Mouse (Mus musculus): ENCODE measurements at regions not wholly inside any gene's neighbourhood (a gene's known extent, or its start where the extent isn't known, plus 50 kb on each side); places are given as distances from the start of the nearest gene placed in this dataset.

DNA sequence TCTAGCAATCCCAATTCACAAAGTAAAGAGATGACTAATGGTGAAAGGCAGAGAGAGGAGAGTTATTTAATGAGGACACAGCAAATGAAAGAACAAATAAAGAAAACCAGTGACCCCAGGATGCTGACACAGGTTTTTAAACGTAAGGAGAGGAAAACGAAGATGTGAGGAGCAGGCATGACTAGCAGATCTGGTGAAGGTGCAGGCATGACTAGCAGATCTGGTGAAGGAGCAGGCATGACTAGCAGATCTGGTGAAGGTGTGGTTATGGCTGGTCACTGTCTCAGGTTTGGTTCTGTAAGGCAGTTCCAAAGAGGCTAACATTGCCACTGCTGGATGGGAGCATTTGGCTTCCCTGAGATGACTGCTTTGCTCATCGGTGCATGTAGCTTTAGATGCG, 57.0 kb downstream of the Mbl2 start:
- no peak overlapping the region for H3K9ac ChIP-seq (replicated peaks; ENCODE audit: low read length)
- no peaks in the 10 kb centered on the region for H3K27me3 ChIP-seq (ENCODE audit: insufficient read depth, low read length)
- ATAC-seq (no peak), DNase-seq (ENCODE audit: low spot score) (no peak)
- no peaks in the 10 kb centered on the region for H3K36me3 ChIP-seq (ENCODE audit: insufficient read depth, low read length)
- no peak overlapping the region for H3K4me2 ChIP-seq (ENCODE audit: low read depth, low read length)
- H3K9me3 ChIP-seq (ENCODE audit: low read length): no peaks in the 10 kb centered on the region
- H3K4me3 ChIP-seq (ENCODE audit: low read length): no peak overlapping the region
- 74% methylated on average over 4 of the region's 4 CpGs for WGBS
- no peak for TF ChIP-seq CTCF (IDR thresholded peaks at IDR 0.05; ENCODE audit: low read depth)
- H3K27ac ChIP-seq: no peak overlapping the region
- no peaks in the 10 kb centered on the region for H3K4me1 ChIP-seq (ENCODE audit: insufficient read depth, low read length)

GRCm38 (mm10) chr19:30295263-30295704, 62.5 kb downstream of the Mbl2 start:
- TF ChIP-seq CTCF (IDR thresholded peaks at IDR 0.05; ENCODE audit: low read depth): peak; percentile 73
- Histone ChIP-seq H3K36me3 (ENCODE audit: insufficient read depth, low read length) (no peaks in the 10 kb centered on the region), H3K4me3 (ENCODE audit: low read length) (peak overlapping the region; percentile 8; the same call in 1 of the 2 replicates), H3K27ac (no peak overlapping the region), H3K4me1 (ENCODE audit: insufficient read depth, low read length) (no peaks in the 10 kb centered on the region), H3K9ac (replicated peaks; ENCODE audit: low read length) (peak overlapping the region; percentile 21; the same call in 1 of the 2 replicates), H3K9me3 (ENCODE audit: low read length) (no peaks in the 10 kb centered on the region), H3K27me3 (ENCODE audit: insufficient read depth, low read length) (no peaks in the 10 kb centered on the region), H3K4me2 (ENCODE audit: low read depth, low read length) (peak overlapping the region; percentile 42)
- no peak for ATAC-seq
- peak; percentile 79 for DNase-seq (ENCODE audit: low spot score)
- 31% methylated on average over 15 of the region's 15 CpGs for WGBS

- Histone ChIP-seq H3K27ac (no peak overlapping the region), H3K4me1 (ENCODE audit: insufficient read depth, low read length) (no peaks in the 10 kb centered on the region), H3K9ac (replicated peaks; ENCODE audit: low read length) (no peak overlapping the region), H3K36me3 (ENCODE audit: insufficient read depth, low read length) (no peaks in the 10 kb centered on the region), H3K4me3 (ENCODE audit: low read length) (no peak overlapping the region), H3K4me2 (ENCODE audit: low read depth, low read length) (no peak overlapping the region), H3K27me3 (ENCODE audit: insufficient read depth, low read length) (no peaks in the 10 kb centered on the region), H3K9me3 (ENCODE audit: low read length) (no peaks in the 10 kb centered on the region)
- no peak for DNase-seq (ENCODE audit: low spot score)
- no peak for ATAC-seq
- TF ChIP-seq CTCF (IDR thresholded peaks at IDR 0.05; ENCODE audit: low read depth): no peak
- WGBS: 71% methylated on average over 3 of the region's 3 CpGs
Measured at GRCm38 (mm10) chr19:30296024-30296423, 63.3 kb downstream of the Mbl2 start.

GRCm38 (mm10) chr19:30299536-30299935, 66.8 kb downstream of the Mbl2 start:
- no peak for ATAC-seq
- no peaks in the 10 kb centered on the region for H3K27me3 ChIP-seq (ENCODE audit: insufficient read depth, low read length)
- H3K9ac ChIP-seq (replicated peaks; ENCODE audit: low read length): no peak overlapping the region
- H3K4me3 ChIP-seq (ENCODE audit: low read length): no peak overlapping the region
- no peak for DNase-seq (ENCODE audit: low spot score)
- H3K4me1 ChIP-seq (ENCODE audit: insufficient read depth, low read length): no peaks in the 10 kb centered on the region
- H3K4me2 ChIP-seq (ENCODE audit: low read depth, low read length): no peak overlapping the region
- H3K27ac ChIP-seq: no peak overlapping the region
- no peak for TF ChIP-seq CTCF (IDR thresholded peaks at IDR 0.05; ENCODE audit: low read depth)
- H3K36me3 ChIP-seq (ENCODE audit: insufficient read depth, low read length): no peaks in the 10 kb centered on the region
- WGBS: 82% methylated on average over 3 of the region's 3 CpGs
- H3K9me3 ChIP-seq (ENCODE audit: low read length): no peaks in the 10 kb centered on the region

DNA sequence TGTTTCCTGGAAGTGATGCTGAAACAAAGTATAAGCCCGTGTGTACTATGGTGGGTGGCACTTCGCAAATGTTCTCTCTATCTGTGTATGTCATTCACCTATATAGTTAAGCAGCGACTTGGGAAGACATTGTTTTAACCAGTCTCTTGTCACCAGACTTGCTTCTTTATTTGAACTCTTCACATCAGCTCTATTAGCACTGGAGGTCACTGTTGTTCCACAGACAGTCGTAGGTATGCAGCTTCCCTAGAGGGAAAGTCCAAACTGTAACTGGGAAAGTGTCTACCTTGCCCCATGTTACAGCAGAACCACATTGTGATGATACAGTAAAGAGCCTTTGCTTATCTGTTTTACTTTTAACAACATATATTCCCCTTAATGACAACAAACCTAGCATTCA, 69.5 kb downstream of the Mbl2 start:
- ATAC-seq (no peak), DNase-seq (ENCODE audit: low spot score) (peak; percentile 23)
- no peak overlapping the region for H3K4me2 ChIP-seq (ENCODE audit: low read depth, low read length)
- TF ChIP-seq CTCF (IDR thresholded peaks at IDR 0.05; ENCODE audit: low read depth): peak; percentile 38
- no peaks in the 10 kb centered on the region for H3K36me3 ChIP-seq (ENCODE audit: insufficient read depth, low read length)
- no peaks in the 10 kb centered on the region for H3K9me3 ChIP-seq (ENCODE audit: low read length)
- H3K27ac ChIP-seq: no peak overlapping the region
- H3K4me1 ChIP-seq (ENCODE audit: insufficient read depth, low read length): no peaks in the 10 kb centered on the region
- H3K4me3 ChIP-seq (ENCODE audit: low read length): no peak overlapping the region
- no peak overlapping the region for H3K9ac ChIP-seq (replicated peaks; ENCODE audit: low read length)
- 76% methylated on average over 4 of the region's 4 CpGs for WGBS
- H3K27me3 ChIP-seq (ENCODE audit: insufficient read depth, low read length): no peaks in the 10 kb centered on the region

- peak; percentile 42 for DNase-seq (ENCODE audit: low spot score)
- Histone ChIP-seq H3K9ac (replicated peaks; ENCODE audit: low read length) (no peak overlapping the region), H3K27ac (no peak overlapping the region), H3K27me3 (ENCODE audit: insufficient read depth, low read length) (no peaks in the 10 kb centered on the region), H3K4me3 (ENCODE audit: low read length) (no peak overlapping the region), H3K4me2 (ENCODE audit: low read depth, low read length) (no peak overlapping the region), H3K4me1 (ENCODE audit: insufficient read depth, low read length) (no peaks in the 10 kb centered on the region), H3K36me3 (ENCODE audit: insufficient read depth, low read length) (no peaks in the 10 kb centered on the region), H3K9me3 (ENCODE audit: low read length) (no peaks in the 10 kb centered on the region)
- TF ChIP-seq CTCF (IDR thresholded peaks at IDR 0.05; ENCODE audit: low read depth): peak; percentile 18; the same call in 1 of the 2 replicates
- peak; percentile 43; the same call in 1 of the 2 replicates for ATAC-seq
- WGBS: 53% methylated on average over 2 of the region's 2 CpGs
Measured at GRCm38 (mm10) chr19:30306379-30306778, 73.6 kb downstream of the Mbl2 start.

DNA sequence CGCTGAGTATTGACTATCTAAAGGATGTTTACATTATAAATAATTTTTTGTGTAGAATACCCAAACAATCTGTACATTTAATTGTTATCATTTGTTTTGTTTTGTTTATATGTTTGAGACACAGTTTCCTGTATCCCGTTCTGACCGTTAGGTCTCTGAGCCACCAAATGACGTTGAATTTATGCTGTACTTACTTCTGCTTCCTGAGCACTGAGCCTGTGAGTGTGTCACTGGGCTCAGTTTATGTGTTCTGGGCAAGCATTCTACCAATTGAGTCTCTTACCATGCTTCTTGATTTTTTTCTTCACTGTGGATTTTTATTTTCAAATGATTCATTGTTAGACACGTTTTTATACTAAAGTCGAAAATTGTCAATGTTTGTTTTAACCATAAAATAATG, 74.2 kb downstream of the Mbl2 start:
- Histone ChIP-seq H3K4me1 (ENCODE audit: insufficient read depth, low read length) (no peaks in the 10 kb centered on the region), H3K9ac (replicated peaks; ENCODE audit: low read length) (no peak overlapping the region), H3K4me3 (ENCODE audit: low read length) (no peak overlapping the region), H3K27ac (no peak overlapping the region), H3K9me3 (ENCODE audit: low read length) (no peaks in the 10 kb centered on the region), H3K27me3 (ENCODE audit: insufficient read depth, low read length) (no peaks in the 10 kb centered on the region), H3K36me3 (ENCODE audit: insufficient read depth, low read length) (no peaks in the 10 kb centered on the region), H3K4me2 (ENCODE audit: low read depth, low read length) (no peak overlapping the region)
- TF ChIP-seq CTCF (IDR thresholded peaks at IDR 0.05; ENCODE audit: low read depth): no peak
- no peak for ATAC-seq
- DNase-seq (ENCODE audit: low spot score): no peak
- 87% methylated on average over 6 of the region's 6 CpGs for WGBS
